Mouse (Mus musculus): ENCODE measurements at regions not wholly inside any gene's neighbourhood (a gene's known extent, or its start where the extent isn't known, plus 50 kb on each side); places are given as distances from the start of the nearest gene placed in this dataset.

GRCm38 (mm10) chr7:94975037-94975775, 1195.8 kb upstream of the Tenm4 start:
- TF ChIP-seq POLR2A (IDR thresholded peaks at IDR 0.05; ENCODE audit: borderline replicate concordance, extremely low read depth, insufficient read depth, insufficient read length, poor library complexity, severe bottlenecking), result no peak
- no peak for TF ChIP-seq CTCF (IDR thresholded peaks at IDR 0.05; ENCODE audit: borderline replicate concordance, extremely low read depth, insufficient read depth, insufficient read length)
